9 mouse cellular contexts compared by ENCODE assay signal in genomic region chrX:73526410-73526887, GRCm38 (mm10). TPM values are rescaled to one million over a fixed set of nuclear protein-coding genes. Genes with fewer than 3 reads are reported as not detected.
DNase-seq lines count a peak whose midpoint lies in the region; ATAC-seq and TF ChIP-seq lines count a peak whose summit lies in the region.
"Had no signal": no experiment of that assay in that cellular context is flagged by ENCODE, and none has a peak within 500 bp of the region (broad histone marks: within the 10 kb centered on the region; RNA-seq: fewer than 3 reads in every experiment).

No protein-coding gene starts in this region.

- H3K9ac ChIP-seq in lung, postnatal 0 days (replicated peaks; ENCODE audit: low read depth), result no peak overlapping the region
- no peak overlapping the region for H3K9ac ChIP-seq in forebrain, embryonic 13.5 days
- H3K9ac ChIP-seq: hindbrain, embryonic 15.5 days had no signal

- no peak overlapping the region for H3K4me3 ChIP-seq in lung, postnatal 0 days (ENCODE audit: low read depth, low read length)
- H3K4me3 ChIP-seq in forebrain, embryonic 13.5 days, result no peak overlapping the region
- H3K4me3 ChIP-seq: hindbrain, embryonic 15.5 days had no signal

- H3K4me2 ChIP-seq in lung, postnatal 0 days (replicated peaks; ENCODE audit: low read depth, low read length), result no peak overlapping the region
- no peak overlapping the region for H3K4me2 ChIP-seq in forebrain, embryonic 13.5 days
- H3K4me2 ChIP-seq: hindbrain, embryonic 15.5 days had no signal

- H3K4me1 ChIP-seq in lung, postnatal 0 days (ENCODE audit: insufficient read depth, low read depth, low read length), result no peaks in the 10 kb centered on the region
- 0 out of 2 replicates have a peak, but pooled peaks cover 3% of the 10 kb centered on the region for H3K4me1 ChIP-seq in forebrain, embryonic 13.5 days
- H3K4me1 ChIP-seq: hindbrain, embryonic 15.5 days had no signal

- ATAC-seq in common myeloid progenitor, adult 5-6 weeks (replicated peaks; ENCODE audit: low read depth, poor library complexity, severe bottlenecking), result peak; percentile 61
- ATAC-seq in lung, postnatal 0 days, result no peak
- ATAC-seq in erythroblast, adult 5-6 weeks (replicated peaks; ENCODE audit: low FRiP score, poor library complexity, severe bottlenecking), result no peak
- ATAC-seq in forebrain, embryonic 13.5 days, result no peak

- peak; percentile 55 for TF ChIP-seq CTCF in lung, postnatal 0 days (IDR thresholded peaks at IDR 0.05)

- TF ChIP-seq EP300 in lung, postnatal 0 days (IDR thresholded peaks at IDR 0.05), result no peak

- WGBS in lung, postnatal 0 days, result 35% methylated on average over 3 of the region's 3 CpGs
- WGBS in forebrain, embryonic 13.5 days, result 76% methylated on average over 3 of the region's 3 CpGs

- H3K27me3 ChIP-seq in lung, postnatal 0 days (replicated peaks; ENCODE audit: insufficient read depth, low read length), result no peaks in the 10 kb centered on the region
- H3K27me3 ChIP-seq in forebrain, embryonic 13.5 days, result no peaks in the 10 kb centered on the region
- H3K27me3 ChIP-seq: hindbrain, embryonic 15.5 days had no signal

- H3K9me3 ChIP-seq in lung, postnatal 0 days (ENCODE audit: low read length), result no peaks in the 10 kb centered on the region
- H3K9me3 ChIP-seq in forebrain, embryonic 13.5 days (replicated peaks), result no peaks in the 10 kb centered on the region
- H3K9me3 ChIP-seq: hindbrain, embryonic 15.5 days had no signal

- peak; percentile 0 for DNase-seq in heart, adult 8-10 months (ENCODE audit: low spot score)
- DNase-seq in heart, postnatal 25 days (ENCODE audit: low spot score), result no peak
- peak; percentile 24 for DNase-seq in ES-CJ7 (ENCODE audit: low read depth, low spot score)
- DNase-seq in lung, postnatal 0 days (ENCODE audit: low spot score), result peak; percentile 7
- DNase-seq in right cerebral cortex, postnatal 10 days (ENCODE audit: low spot score in 2 of 2), result no peak

- no peaks in the 10 kb centered on the region for H3K36me3 ChIP-seq in lung, postnatal 0 days (ENCODE audit: insufficient read depth, low read length)
- H3K36me3 ChIP-seq in forebrain, embryonic 13.5 days (ENCODE audit: poor library complexity, severe bottlenecking), result no peaks in the 10 kb centered on the region
- H3K36me3 ChIP-seq: hindbrain, embryonic 15.5 days had no signal

- no peak overlapping the region for H3K27ac ChIP-seq in lung, postnatal 0 days (ENCODE audit: low read length)
- no peak overlapping the region for H3K27ac ChIP-seq in forebrain, embryonic 13.5 days
- H3K27ac ChIP-seq: hindbrain, embryonic 15.5 days had no signal

- intact Hi-C loops in heart, postnatal 25 days (cut with DNase I), result no loop called here

RNA-seq across cellular contexts. Expression of gene Atp2b3, which starts 23.6 kb away (rescaled TPM):
- under 1 TPM; 0.16 to 0.53 (median 0.21) TPM for total RNA-seq in heart, adult 8-10 months (2022)
- under 1 TPM in 1 of 2 experiments, not detected in 1; 0.08 TPM for total RNA-seq in heart, postnatal 25 days (2021)
- total RNA-seq in common myeloid progenitor, adult 5-6 weeks (2017), result not detected in 2 replicates
- polyA plus RNA-seq in lung, postnatal 0 days (2015; fragmentation: Nextera tagmentation; extraction: Ambion mirVana), result not detected in 2 replicates
- not detected in 2 replicates for total RNA-seq in erythroblast, adult 5-6 weeks (2015; ENCODE audit: low replicate concordance)
- not detected in 2 replicates for total RNA-seq in erythroblast, adult 5-6 weeks (2017; ENCODE audit: low replicate concordance)
- 1.5 and 2.4 TPM in 2 replicates for polyA plus RNA-seq in forebrain, embryonic 13.5 days (2015; fragmentation: Nextera tagmentation; extraction: Ambion mirVana)

RNA-seq across cellular contexts. Expression of gene Bgn, which starts 43.0 kb away (rescaled TPM):
- total RNA-seq in heart, adult 8-10 months (2022), result 100 to 1,000 TPM; 152 to 198 (median 182) TPM
- 100 to 1,000 TPM; 213 to 224 TPM for total RNA-seq in heart, postnatal 25 days (2021)
- 0.59 TPM in 1 of 2 replicates, not detected in the other for total RNA-seq in common myeloid progenitor, adult 5-6 weeks (2017)
- 175 and 176 TPM in 2 replicates for polyA plus RNA-seq in lung, postnatal 0 days (2015; fragmentation: Nextera tagmentation; extraction: Ambion mirVana)
- 0.63 and 3.5 TPM in 2 replicates for total RNA-seq in erythroblast, adult 5-6 weeks (2015; ENCODE audit: low replicate concordance)
- total RNA-seq in erythroblast, adult 5-6 weeks (2017; ENCODE audit: low replicate concordance), result 2.5 TPM in 1 of 2 replicates, not detected in the other
- polyA plus RNA-seq in forebrain, embryonic 13.5 days (2015; fragmentation: Nextera tagmentation; extraction: Ambion mirVana), result 10.2 and 11.7 TPM in 2 replicates

Comparison
In these comparisons a context has a peak if more than half of its experiments do, and no peak if none do; other contexts are left out.
1. DNase-seq: peak in heart, adult 8-10 months (single experiment), ES-CJ7 (single experiment) and lung, postnatal 0 days (single experiment); none in heart, postnatal 25 days (single experiment) and right cerebral cortex, postnatal 10 days (0 of 2).
2. RNA of gene Bgn, which starts 43.0 kb away (total RNA-seq): 213 to 224 TPM in heart, postnatal 25 days and 152 to 198 TPM in heart, adult 8-10 months; 0.63 to 3.5 TPM in erythroblast, adult 5-6 weeks and 0.59 TPM in common myeloid progenitor, adult 5-6 weeks; every median in the first group is over 10 times any median in the second.